In the genomic region with DNA sequence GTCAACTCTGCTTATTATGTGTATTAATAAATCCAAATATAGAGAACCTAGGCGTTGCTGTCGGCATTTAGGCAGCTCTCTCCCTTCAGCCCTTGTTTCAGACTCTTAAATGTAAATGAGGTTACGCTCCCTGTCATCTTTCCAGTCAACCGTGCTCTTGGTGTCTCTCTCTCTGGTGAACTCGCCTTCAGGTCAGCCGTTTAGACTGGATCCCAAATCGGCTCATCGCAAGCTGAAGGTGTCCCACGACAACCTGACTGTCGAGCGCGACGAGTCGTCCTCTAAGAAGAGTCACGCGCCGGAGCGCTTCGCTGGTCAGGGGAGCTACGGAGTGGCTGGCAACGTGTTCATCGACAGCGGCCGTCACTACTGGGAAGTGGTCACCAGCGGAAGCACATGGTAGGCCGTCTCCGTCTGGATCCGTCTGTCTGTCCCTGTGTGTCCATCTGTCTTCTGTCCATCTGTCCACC, we compare ENCODE assay signal across 8 mouse cellular contexts. TPM values are rescaled to one million over a fixed set of nuclear protein-coding genes. Genes with fewer than 3 reads are reported as not detected.
DNase-seq lines count a peak whose midpoint lies in the region; ATAC-seq and TF ChIP-seq lines count a peak whose summit lies in the region.
"Not testable (repeated sequence)": the region's sequence is repeated elsewhere in the genome, so short reads cannot be mapped to it uniquely, and the experiment has no call there.

No protein-coding gene starts in this region.

- ATAC-seq in hindbrain, embryonic 11.5 days (ENCODE audit: low FRiP score): peak; percentile 15
- peak; percentile 28 for ATAC-seq in neural tube, embryonic 13.5 days (ENCODE audit: low read depth)

- H3K4me1 ChIP-seq in MEL (ENCODE audit: control insufficient read depth in 1 of 2, insufficient read depth in 2 of 2, low read length in 2 of 2); hindbrain, embryonic 11.5 days (replicated peaks; ENCODE audit: control insufficient read depth, insufficient read depth, low read length); lung, adult 2 months (ENCODE audit: control insufficient read depth, insufficient read depth, low read length); neural tube, embryonic 13.5 days (replicated peaks): not testable (repeated sequence)

- not testable (repeated sequence) for H3K27me3 ChIP-seq in MEL (ENCODE audit: control insufficient read depth in 1 of 2, insufficient read depth in 2 of 2, low read length in 2 of 2); hindbrain, embryonic 11.5 days (ENCODE audit: control insufficient read depth, insufficient read depth, low read length); neural tube, embryonic 13.5 days

- TF ChIP-seq CTCF in MEL (IDR thresholded peaks at IDR 0.05 in 2 of 3, conservative IDR thresholded peaks at IDR 0.05 in 1 of 3; ENCODE audit: control insufficient read depth in 1 of 3, insufficient read depth in 1 of 3, low read depth in 2 of 3, low read length in 3 of 3, poor library complexity in 1 of 3, severe bottlenecking in 1 of 3); lung, adult 2 months (IDR thresholded peaks at IDR 0.05; ENCODE audit: insufficient read depth, low read length): not testable (repeated sequence)

- not testable (repeated sequence) for H3K27ac ChIP-seq in MEL (ENCODE audit: control insufficient read depth, low read depth, low read length); hindbrain, embryonic 11.5 days (ENCODE audit: low read depth, low read length); neural tube, embryonic 13.5 days (replicated peaks)

- not testable (repeated sequence) for H3K36me3 ChIP-seq in MEL (ENCODE audit: control insufficient read depth in 1 of 2, insufficient read depth in 2 of 2, low read length in 2 of 2)
- peaks cover 40% of the 10 kb centered on the region for H3K36me3 ChIP-seq in hindbrain, embryonic 11.5 days (ENCODE audit: control insufficient read depth, insufficient read depth, low read length)
- peaks cover 65% of the 10 kb centered on the region for H3K36me3 ChIP-seq in neural tube, embryonic 13.5 days

- not testable (repeated sequence) for H3K79me2 ChIP-seq in MEL (ENCODE audit: control insufficient read depth, insufficient read depth, low read length, poor library complexity)

- not testable (repeated sequence) for TF ChIP-seq RAD21 in MEL (IDR thresholded peaks at IDR 0.05; ENCODE audit: low read depth, low read length)

- H3K4me3 ChIP-seq in MEL (ENCODE audit: control insufficient read depth in 1 of 2, insufficient read depth in 1 of 2, low read depth in 2 of 2, low read length in 2 of 2): peak overlapping the region in 1 of 2 experiments; percentile 42; a peak in 2 of 4 replicates
- not testable (repeated sequence) for H3K4me3 ChIP-seq in hindbrain, embryonic 11.5 days (ENCODE audit: low read depth, low read length); lung, adult 2 months (replicated peaks; ENCODE audit: extremely low read depth, low read depth, low read length); neural tube, embryonic 13.5 days

- 87% methylated on average over 28 of the region's 28 CpGs for WGBS in hindbrain, embryonic 11.5 days
- 83% methylated on average over 28 of the region's 28 CpGs for WGBS in lung, adult 2 months
- whole genome bisulfite sequencing in neural tube, embryonic 13.5 days: 86% methylated on average over 28 of the region's 28 CpGs

- TF ChIP-seq EP300 in MEL (IDR thresholded peaks at IDR 0.05; ENCODE audit: low read depth in 1 of 2, low read length in 2 of 2): not testable (repeated sequence)

- H3K9ac ChIP-seq in MEL (ENCODE audit: control insufficient read depth, low read depth, low read length, poor library complexity, severe bottlenecking); hindbrain, embryonic 11.5 days (ENCODE audit: low read depth, low read length); neural tube, embryonic 13.5 days: not testable (repeated sequence)

- peak; percentile 59 for DNase-seq in MEL (ENCODE audit: low read depth, low spot score)
- DNase-seq in cerebellum, adult 9-11 months: peak; percentile 89
- peak; percentile 67 for DNase-seq in forelimb bud, embryonic 11.5 days (ENCODE audit: low read depth, low spot score)
- DNase-seq in hindbrain, embryonic 11.5 days (ENCODE audit: low spot score): not testable (repeated sequence)
- DNase-seq in layer of hippocampus, adult 8-10 months (ENCODE audit: low spot score in 2 of 2): peak; percentile 76 to 79
- peak; percentile 46 for DNase-seq in lung, adult 2 months
- DNase-seq in thymus, postnatal 14 days: peak; percentile 65

- TF ChIP-seq POLR2A in MEL (IDR thresholded peaks at IDR 0.05; ENCODE audit: control insufficient read depth in 1 of 2, insufficient read depth in 1 of 2, low read depth in 1 of 2, low read length in 2 of 2, poor library complexity in 1 of 2): peak in 1 of 2 experiments; percentile 3; a peak in 1 of 4 replicates
- not testable (repeated sequence) for TF ChIP-seq POLR2A in lung, adult 2 months (IDR thresholded peaks at IDR 0.05; ENCODE audit: borderline replicate concordance, extremely low read depth, low read depth, low read length)

- not testable (repeated sequence) for H3K9me3 ChIP-seq in MEL (replicated peaks; ENCODE audit: insufficient read depth, low read length)
- peaks cover 31% of the 10 kb centered on the region for H3K9me3 ChIP-seq in hindbrain, embryonic 11.5 days (ENCODE audit: control insufficient read depth, low read length)
- peaks cover 63% of the 10 kb centered on the region for H3K9me3 ChIP-seq in neural tube, embryonic 13.5 days

- H3K4me2 ChIP-seq in hindbrain, embryonic 11.5 days (replicated peaks; ENCODE audit: low read depth, low read length); neural tube, embryonic 13.5 days: not testable (repeated sequence)

TF ChIP-seq in MEL, 35 proteins besides CTCF, POLR2A, EP300 and RAD21:
- TF ChIP-seq POLR2AphosphoS5 (IDR thresholded peaks at IDR 0.05; ENCODE audit: borderline replicate concordance, low read depth, low read length): peak; percentile 40; the same call in 1 of the 2 replicates
TF ChIP-seq in MEL: peak in this region for 1; not testable (repeated sequence) for 34.

RNA-seq across cellular contexts. Expression of gene Gm21887, which starts 22.1 kb away (rescaled TPM):
- 2.5 and 4.7 TPM in 2 replicates for total RNA-seq in MEL (2012; rRNA removed)
- polyA plus RNA-seq in MEL (2012; ENCODE audit: insufficient read depth in 1 of 2, insufficient read length in 2 of 2, low read depth in 1 of 2, low replicate concordance in 2 of 2, missing spikeins in 1 of 2): 10 to 100 TPM in 1 of 2 experiments, not detected in 1; 88.8 TPM
- 174 and 175 TPM in 2 replicates for polyA plus RNA-seq in hindbrain, embryonic 11.5 days (2014; fragmentation: Nextera tagmentation; extraction: Ambion mirVana)
- 100 to 1,000 TPM in 3 of 4 experiments, 10 to 100 TPM in 1; 76.9 to 182 (median 146) TPM for total RNA-seq in layer of hippocampus, adult 8-10 months (2022)
- 528 and 535 TPM in 2 replicates for polyA plus RNA-seq in lung, adult 2 months (2012; rRNA removed)
- 139 and 172 TPM in 2 replicates for polyA plus RNA-seq in neural tube, embryonic 13.5 days (2015; fragmentation: Nextera tagmentation; extraction: Ambion mirVana)
